9 mouse cellular contexts compared by ENCODE assay signal in genomic region chr1:166738029-166738428, GRCm38 (mm10). TPM values are rescaled to one million over a fixed set of nuclear protein-coding genes. Genes with fewer than 3 reads are reported as not detected.
DNase-seq lines count a peak whose midpoint lies in the region; ATAC-seq lines count a peak whose summit lies in the region.
"Had no signal": no experiment of that assay in that cellular context is flagged by ENCODE, and none has a peak within 500 bp of the region (broad histone marks: within the 10 kb centered on the region; RNA-seq: fewer than 3 reads in every experiment).

No protein-coding gene starts in this region.

- peak; percentile 44 for DNase-seq in hindbrain, embryonic 10.5 days (ENCODE audit: low spot score)
- peak; percentile 11 for DNase-seq in thymus, postnatal 0 days (ENCODE audit: low spot score)
- no peak for DNase-seq in thymus, postnatal 36 days
- DNase-seq in cerebellum, postnatal 14 days: peak; percentile 63 to 70
- peak; percentile 30 to 44 for DNase-seq in layer of hippocampus, postnatal 10 days (ENCODE audit: low spot score in 2 of 2)
- no peak for DNase-seq in natural killer cell, adult 2 months (ENCODE audit: low spot score in 2 of 2)
- no peak for DNase-seq in urinary bladder, postnatal 36 days (ENCODE audit: low spot score in 2 of 2)

- 7% methylated on average over 2 of the region's 2 CpGs for WGBS in hindbrain, embryonic 10.5 days
- WGBS in hindbrain, embryonic 16.5 days: 0% methylated on average over 2 of the region's 2 CpGs

- H3K4me1 ChIP-seq in hindbrain, embryonic 10.5 days (replicated peaks): no peaks in the 10 kb centered on the region
- H3K4me1 ChIP-seq in hindbrain, embryonic 16.5 days (ENCODE audit: control insufficient read depth, insufficient read depth, low read depth, low read length): no peaks in the 10 kb centered on the region
- H3K4me1 ChIP-seq: neural tube, embryonic 13.5 days had no signal

- no peaks in the 10 kb centered on the region for H3K27me3 ChIP-seq in hindbrain, embryonic 10.5 days (ENCODE audit: insufficient read depth, poor library complexity, severe bottlenecking)
- no peaks in the 10 kb centered on the region for H3K27me3 ChIP-seq in hindbrain, embryonic 16.5 days (replicated peaks; ENCODE audit: control insufficient read depth, insufficient read depth, low read length)
- H3K27me3 ChIP-seq: neural tube, embryonic 13.5 days had no signal

- H3K4me2 ChIP-seq in hindbrain, embryonic 16.5 days (ENCODE audit: low read length): no peak overlapping the region
- H3K4me2 ChIP-seq: neural tube, embryonic 13.5 days had no signal

- no peak overlapping the region for H3K4me3 ChIP-seq in hindbrain, embryonic 10.5 days
- H3K4me3 ChIP-seq in hindbrain, embryonic 16.5 days (ENCODE audit: low read length): no peak overlapping the region
- H3K4me3 ChIP-seq: neural tube, embryonic 13.5 days had no signal

- no peaks in the 10 kb centered on the region for H3K9me3 ChIP-seq in hindbrain, embryonic 10.5 days
- no peaks in the 10 kb centered on the region for H3K9me3 ChIP-seq in hindbrain, embryonic 16.5 days (ENCODE audit: control insufficient read depth, low read length)
- H3K9me3 ChIP-seq: neural tube, embryonic 13.5 days had no signal

- H3K36me3 ChIP-seq in hindbrain, embryonic 10.5 days: no peaks in the 10 kb centered on the region
- H3K36me3 ChIP-seq in hindbrain, embryonic 16.5 days (ENCODE audit: control insufficient read depth, insufficient read depth, low read length): no peaks in the 10 kb centered on the region
- H3K36me3 ChIP-seq: neural tube, embryonic 13.5 days had no signal

- no peak overlapping the region for H3K9ac ChIP-seq in hindbrain, embryonic 16.5 days (ENCODE audit: low read depth, low read length)
- H3K9ac ChIP-seq: neural tube, embryonic 13.5 days had no signal

- H3K27ac ChIP-seq in hindbrain, embryonic 10.5 days: no peak overlapping the region
- no peak overlapping the region for H3K27ac ChIP-seq in hindbrain, embryonic 16.5 days (ENCODE audit: low read depth, low read length)
- H3K27ac ChIP-seq: neural tube, embryonic 13.5 days had no signal

- ATAC-seq in hindbrain, embryonic 16.5 days: no peak

RNA-seq across cellular contexts. Expression of gene Fmo9, which starts 56.4 kb away (rescaled TPM):
- polyA plus RNA-seq in hindbrain, embryonic 10.5 days (2016; fragmentation: Nextera tagmentation; extraction: Ambion mirVana): not detected in 2 replicates
- polyA plus RNA-seq in hindbrain, embryonic 16.5 days (2015; fragmentation: Nextera tagmentation; extraction: Ambion mirVana): not detected in 2 replicates
- not detected in 2 replicates for polyA plus RNA-seq in thymus, postnatal 0 days (2015; fragmentation: Nextera tagmentation; extraction: Ambion mirVana)
- total RNA-seq in layer of hippocampus, postnatal 10 days (2021): not detected
- polyA plus RNA-seq: neural tube, embryonic 13.5 days had no signal

Comparison
In these comparisons a context has a peak if more than half of its experiments do, and no peak if none do; other contexts are left out.
1. DNase-seq: peak in hindbrain, embryonic 10.5 days (single experiment), thymus, postnatal 0 days (single experiment), cerebellum, postnatal 14 days (2 of 2) and layer of hippocampus, postnatal 10 days (2 of 2); none in thymus, postnatal 36 days (0 of 2), natural killer cell, adult 2 months (0 of 2) and urinary bladder, postnatal 36 days (0 of 2).